Mouse (Mus musculus): ENCODE measurements around the gene Hnrnpa3.
A peak's percentile ranks its signal among the peaks of the same experiment; 100 is the strongest.

The Hnrnpa3 gene

GRCm38 (mm10) chr2:75704234-75705161 lies 45.4 kb downstream of the Hnrnpa3 start, which contains the start of gene Nfe2l2:
Gene Nfe2l2 (minus strand): TSS chr2:75704641.
- DNase-seq: peak; percentile 100

- DNase-seq: no peak
These were observed 46.2 kb downstream of the Hnrnpa3 start for GRCm38 (mm10) chr2:75705162-75705752.

GRCm38 (mm10) chr2:75706435-75706834 lies 47.4 kb downstream of the Hnrnpa3 start:
- DNase-seq: no peak

GRCm38 (mm10) chr2:75707420-75707819 lies 48.4 kb downstream of the Hnrnpa3 start:
- peak; percentile 58 for DNase-seq

- no peak for DNase-seq
These were observed 54.0 kb downstream of the Hnrnpa3 start for GRCm38 (mm10) chr2:75713083-75713482.

GRCm38 (mm10) chr2:75714766-75715165 lies 55.7 kb downstream of the Hnrnpa3 start:
- no peak for DNase-seq

GRCm38 (mm10) chr2:75716046-75717016 lies 57.3 kb downstream of the Hnrnpa3 start:
- DNase-seq: no peak
